Comparison of ENCODE assay signal across 19 mouse cellular contexts in the genomic region with DNA sequence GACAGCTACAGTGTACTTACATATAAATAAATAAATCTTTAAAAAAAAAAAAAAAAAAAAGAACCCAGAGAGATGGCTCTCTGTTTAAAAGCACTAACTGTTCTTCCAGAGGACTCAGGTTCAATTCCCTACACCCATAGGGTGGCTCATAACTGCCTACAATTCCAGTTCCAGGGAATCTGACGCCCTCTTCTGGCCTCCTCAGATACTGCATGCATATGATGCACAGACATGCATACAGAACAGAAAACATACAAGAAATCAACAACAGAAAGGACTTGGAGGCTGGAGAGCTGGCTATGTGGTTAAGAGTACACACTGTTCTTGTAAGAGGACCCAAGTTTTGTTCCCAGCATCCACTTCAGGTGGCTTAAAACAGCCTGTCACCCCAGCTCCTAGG. TPM values are rescaled to one million over a fixed set of nuclear protein-coding genes. Genes with fewer than 3 reads are reported as not detected.
DNase-seq lines count a peak whose midpoint lies in the region; ATAC-seq and TF ChIP-seq lines count a peak whose summit lies in the region.
"Had no signal": no experiment of that assay in that cellular context is flagged by ENCODE, and none has a peak within 500 bp of the region (broad histone marks: within the 10 kb centered on the region; RNA-seq: fewer than 3 reads in every experiment).

No protein-coding gene starts in this region.

- ATAC-seq in forebrain, postnatal 0 days: no peak
- ATAC-seq in forebrain, embryonic 13.5 days: no peak
- ATAC-seq: midbrain, embryonic 16.5 days had no signal

- 0 out of 2 replicates have a peak, but pooled peaks cover 8% of the 10 kb centered on the region for H3K4me1 ChIP-seq in forebrain, postnatal 0 days (ENCODE audit: insufficient read depth)
- H3K4me1 ChIP-seq in forebrain, embryonic 13.5 days: peaks cover 19% of the 10 kb centered on the region

- no peaks in the 10 kb centered on the region for H3K36me3 ChIP-seq in forebrain, postnatal 0 days (ENCODE audit: insufficient read depth)
- no peaks in the 10 kb centered on the region for H3K36me3 ChIP-seq in forebrain, embryonic 13.5 days (ENCODE audit: poor library complexity, severe bottlenecking)
- H3K36me3 ChIP-seq: hindbrain, embryonic 15.5 days; liver, embryonic 15.5 days had no signal

- 27% methylated on average over 1 of the region's 1 CpGs for WGBS in forebrain, postnatal 0 days
- 15% methylated on average over 1 of the region's 1 CpGs for WGBS in forebrain, embryonic 13.5 days

- H3K4me2 ChIP-seq in forebrain, postnatal 0 days (ENCODE audit: low read depth): no peak overlapping the region
- no peak overlapping the region for H3K4me2 ChIP-seq in forebrain, embryonic 13.5 days
- H3K4me2 ChIP-seq: hindbrain, embryonic 15.5 days; liver, embryonic 15.5 days had no signal

- peak; percentile 42 for TF ChIP-seq CTCF in forebrain, postnatal 0 days (IDR thresholded peaks at IDR 0.05; ENCODE audit: low read depth)

- no peak overlapping the region for H3K27ac ChIP-seq in forebrain, postnatal 0 days (ENCODE audit: low read depth, low read length)
- no peak overlapping the region for H3K27ac ChIP-seq in forebrain, embryonic 13.5 days
- H3K27ac ChIP-seq: hindbrain, embryonic 15.5 days; liver, embryonic 15.5 days had no signal

- no peak for DNase-seq in forebrain, postnatal 0 days
- DNase-seq in kidney, postnatal 10 days: peak; percentile 40
- no peak for DNase-seq in kidney, postnatal 14 days
- peak; percentile 24 for DNase-seq in retina, embryonic 14.5 days (ENCODE audit: low spot score)
- DNase-seq in retina, postnatal 1 day: no peak
- no peak for DNase-seq in natural killer cell, adult 2 months (ENCODE audit: low spot score in 2 of 2)
- no peak for DNase-seq in cerebellum, postnatal 36 days
- DNase-seq: B cell, adult 2 months; cerebellum, adult 2 months had no signal

- H3K4me3 ChIP-seq in forebrain, postnatal 0 days (ENCODE audit: low read depth, low read length): no peak overlapping the region
- no peak overlapping the region for H3K4me3 ChIP-seq in forebrain, embryonic 13.5 days
- H3K4me3 ChIP-seq: hindbrain, embryonic 15.5 days; liver, embryonic 15.5 days had no signal

- peaks cover 32% of the 10 kb centered on the region for H3K27me3 ChIP-seq in forebrain, postnatal 0 days (ENCODE audit: insufficient read depth, low read length)
- H3K27me3 ChIP-seq in forebrain, embryonic 13.5 days: peaks cover 56% of the 10 kb centered on the region

- H3K9me3 ChIP-seq in forebrain, postnatal 0 days (ENCODE audit: low read length): no peaks in the 10 kb centered on the region
- H3K9me3 ChIP-seq in forebrain, embryonic 13.5 days (replicated peaks): no peaks in the 10 kb centered on the region
- H3K9me3 ChIP-seq: hindbrain, embryonic 15.5 days; liver, embryonic 15.5 days had no signal

- H3K9ac ChIP-seq in forebrain, postnatal 0 days: no peak overlapping the region
- H3K9ac ChIP-seq in forebrain, embryonic 13.5 days: no peak overlapping the region
- H3K9ac ChIP-seq: hindbrain, embryonic 15.5 days; liver, embryonic 15.5 days had no signal

RNA-seq across cellular contexts. Expression of a gene that starts 3.6 kb away (rescaled TPM):
- 0.69 and 0.76 TPM in 2 replicates for total RNA-seq in forebrain, postnatal 0 days (2014; rRNA removed)
- polyA plus RNA-seq in forebrain, postnatal 0 days (2015; fragmentation: Nextera tagmentation; extraction: Ambion mirVana): 0.99 and 1.1 TPM in 2 replicates
- 0.40 and 1.8 TPM in 2 replicates for polyA plus RNA-seq in forebrain, embryonic 13.5 days (2015; fragmentation: Nextera tagmentation; extraction: Ambion mirVana)
- total RNA-seq: left cerebral cortex, adult 18-20 months had no signal

RNA-seq across cellular contexts. Expression of a gene that starts 8.9 kb away (rescaled TPM):
- total RNA-seq in forebrain, postnatal 0 days (2014; rRNA removed): 11.4 and 14.2 TPM in 2 replicates
- polyA plus RNA-seq in forebrain, postnatal 0 days (2015; fragmentation: Nextera tagmentation; extraction: Ambion mirVana): 7.8 and 8.7 TPM in 2 replicates
- 5.5 and 5.9 TPM in 2 replicates for polyA plus RNA-seq in forebrain, embryonic 13.5 days (2015; fragmentation: Nextera tagmentation; extraction: Ambion mirVana)

RNA-seq across cellular contexts. Expression of a gene that starts 59.9 kb away (rescaled TPM):
- total RNA-seq in forebrain, postnatal 0 days (2014; rRNA removed): not detected in 2 replicates
- polyA plus RNA-seq in forebrain, postnatal 0 days (2015; fragmentation: Nextera tagmentation; extraction: Ambion mirVana): not detected in 2 replicates
- polyA plus RNA-seq in forebrain, embryonic 13.5 days (2015; fragmentation: Nextera tagmentation; extraction: Ambion mirVana): not detected in 2 replicates
- total RNA-seq: gastrocnemius, postnatal 4 days; left cerebral cortex, adult 18-20 months had no signal
- polyA plus RNA-seq: cerebellum, adult 2 months; heart, embryonic 14.5 days; hindbrain, embryonic 15.5 days; large intestine, adult 2 months; liver, embryonic 15.5 days; midbrain, embryonic 16.5 days; neural tube, embryonic 14.5 days; spleen, adult 2 months had no signal

Comparison
In these comparisons a context has a peak if more than half of its experiments do, and no peak if none do; other contexts are left out.
1. DNase-seq: peak in kidney, postnatal 10 days (single experiment) and retina, embryonic 14.5 days (single experiment); none in forebrain, postnatal 0 days (single experiment), kidney, postnatal 14 days (single experiment), retina, postnatal 1 day (single experiment), natural killer cell, adult 2 months (0 of 2) and cerebellum, postnatal 36 days (0 of 2).